Mouse (Mus musculus) neural tube, embryonic 10.5 days (tissue): Measurements from ENCODE around the gene Tgfbr1.

Source experiments
- DNase-seq: peaks from one replicate; pipeline ENCODE4 v3.0.0-alpha.2; 2017; ENCODE audit warnings: low spot score; ENCODE audit errors: extremely low spot score

The Tgfbr1 gene

DNA sequence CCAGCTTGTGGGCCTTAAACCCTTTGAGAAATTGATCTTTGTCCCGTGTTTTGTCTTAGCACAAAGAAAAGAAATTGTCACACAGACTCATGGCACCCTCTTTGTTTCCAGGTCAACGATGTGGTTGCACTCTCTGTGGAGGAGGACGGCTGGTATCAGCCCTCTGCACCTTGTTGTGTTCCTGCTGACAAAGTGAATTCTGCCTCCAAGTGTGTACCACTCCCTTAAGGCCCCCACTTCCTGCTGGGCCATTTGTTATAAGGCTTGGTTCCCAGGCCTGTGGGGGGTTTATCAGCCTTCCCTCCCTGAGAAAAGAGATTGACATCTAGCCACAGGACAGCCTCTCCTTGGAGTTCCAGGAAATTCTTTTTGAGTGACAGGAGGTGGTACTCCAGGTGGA, 69.2 kb downstream of the Tgfbr1 start:
- no peak for DNase-seq

- no peak for DNase-seq
Observed at GRCm38 (mm10) chr4:47422946-47423345, 69.9 kb downstream of the Tgfbr1 start.

- peak; percentile 37 for DNase-seq
Observed at GRCm38 (mm10) chr4:47424376-47424775, 71.4 kb downstream of the Tgfbr1 start.

DNA sequence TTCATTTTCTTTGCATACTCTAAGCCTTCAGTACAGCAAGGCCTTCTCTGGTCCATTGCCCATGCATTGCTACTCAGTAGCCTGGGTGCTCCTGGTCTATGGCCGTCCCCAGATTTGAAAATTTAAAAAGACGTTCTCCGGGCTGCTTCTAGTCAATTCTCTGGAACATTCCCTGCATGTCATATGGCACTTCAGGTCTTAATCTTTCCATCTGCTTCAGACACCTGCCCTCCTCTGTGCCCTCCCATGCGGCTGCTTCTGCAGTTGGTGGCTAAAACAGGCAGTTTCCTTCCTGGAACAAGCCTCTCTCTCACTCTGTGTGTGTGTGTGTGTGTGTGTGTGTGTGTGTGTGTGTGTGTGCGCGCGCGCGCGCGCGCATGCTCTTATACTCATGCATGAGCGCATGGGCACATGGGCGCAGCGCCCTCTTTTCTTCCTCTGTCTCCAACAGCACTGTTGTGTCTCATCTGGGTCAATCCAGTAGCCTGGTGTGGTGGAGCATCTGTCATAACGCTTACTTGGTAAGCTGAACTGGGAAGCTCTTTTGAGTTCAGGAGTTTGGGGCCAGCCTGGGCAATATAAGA, 72.3 kb downstream of the Tgfbr1 start:
- no peak for DNase-seq

GRCm38 (mm10) chr4:47427606-47428005, 74.6 kb downstream of the Tgfbr1 start:
- DNase-seq: no peak

GRCm38 (mm10) chr4:47430557-47430956, 77.5 kb downstream of the Tgfbr1 start:
- DNase-seq: no peak

DNA sequence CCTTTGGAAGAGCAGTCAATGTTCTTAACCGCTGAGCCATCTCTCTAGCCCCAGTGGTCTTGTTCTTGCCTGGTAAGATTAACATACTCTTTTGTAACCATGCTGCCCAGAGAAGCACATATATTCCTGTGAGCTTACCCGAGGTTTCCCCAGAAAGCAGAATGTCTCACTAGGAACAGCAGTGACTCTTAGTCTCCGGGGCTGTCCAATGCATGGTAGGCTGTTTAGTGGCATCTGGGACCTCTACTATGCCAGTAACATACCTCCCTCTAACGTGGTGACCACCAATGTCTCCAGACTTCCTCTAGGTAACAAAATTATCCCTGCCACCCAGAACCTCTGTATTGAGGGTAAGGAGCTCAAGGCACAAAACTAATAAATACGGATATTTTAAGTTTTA, 78.1 kb downstream of the Tgfbr1 start:
- no peak for DNase-seq

DNA sequence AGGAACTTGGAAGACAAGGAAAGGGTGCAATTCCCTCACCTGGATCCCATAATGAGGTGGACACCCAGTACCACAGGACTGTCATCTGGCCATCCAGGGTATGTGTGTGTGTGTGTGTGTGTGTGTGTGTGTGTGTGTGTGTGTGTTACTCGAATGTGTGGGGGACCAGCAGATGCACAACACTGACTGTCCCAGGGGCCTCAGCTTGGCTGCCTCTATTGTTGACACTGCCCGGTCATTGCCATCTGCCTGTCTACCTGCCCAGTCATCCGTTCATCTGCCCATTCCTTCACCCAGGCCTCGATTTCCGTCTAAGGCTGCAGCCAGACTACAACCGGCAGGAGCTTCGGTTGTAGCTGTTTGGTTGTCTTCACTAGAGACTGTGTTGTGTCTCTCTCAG, 79.7 kb downstream of the Tgfbr1 start:
- no peak for DNase-seq

- no peak for DNase-seq
Observed at GRCm38 (mm10) chr4:47435131-47435530, 82.1 kb downstream of the Tgfbr1 start.

DNA sequence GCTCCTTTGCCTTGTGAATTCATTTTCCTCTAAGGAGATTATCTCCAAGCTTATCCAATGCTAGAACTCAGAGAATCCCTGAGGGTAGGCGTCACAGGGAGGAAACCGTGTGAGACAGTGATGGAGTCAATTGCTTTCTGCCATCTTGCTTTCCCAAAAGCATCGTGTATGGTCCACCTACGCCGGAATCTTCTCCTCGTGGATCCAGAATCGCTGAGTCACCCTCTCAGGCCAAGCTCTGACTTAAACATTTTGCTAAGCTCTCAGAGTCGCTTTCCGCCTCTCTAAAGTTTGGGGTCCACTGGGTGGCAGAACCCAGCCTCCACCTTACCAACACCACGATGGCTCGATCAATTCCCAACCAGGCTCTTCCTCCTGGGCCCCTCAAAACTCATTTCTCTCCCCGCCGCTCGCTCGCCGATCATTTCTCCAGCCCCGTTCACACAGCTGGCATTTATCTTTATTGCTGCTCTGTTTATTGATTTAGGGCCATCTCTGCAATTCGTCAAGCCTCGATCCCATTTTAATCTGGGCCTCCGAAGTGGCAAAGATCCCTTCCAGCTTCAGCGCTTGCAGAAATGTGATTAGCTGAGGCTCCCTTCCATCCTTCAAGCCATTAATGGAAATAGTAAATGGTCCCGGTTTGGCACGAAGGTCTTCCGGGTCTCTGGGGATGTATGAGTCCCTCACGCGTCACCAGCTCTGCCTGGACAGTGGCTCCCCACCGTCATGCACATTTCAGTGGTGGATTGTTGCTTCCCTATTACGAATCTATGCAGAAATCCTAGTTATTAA, 82.7 kb downstream of the Tgfbr1 start:
- peak; percentile 14 for DNase-seq

- DNase-seq: peak; percentile 94
Observed at GRCm38 (mm10) chr4:47437365-47438340, 84.6 kb downstream of the Tgfbr1 start.

- DNase-seq: peak; percentile 12
Observed at GRCm38 (mm10) chr4:47438956-47439355, 85.9 kb downstream of the Tgfbr1 start.

- peak; percentile 10 for DNase-seq
Observed at GRCm38 (mm10) chr4:47440951-47441350, 87.9 kb downstream of the Tgfbr1 start.

DNA sequence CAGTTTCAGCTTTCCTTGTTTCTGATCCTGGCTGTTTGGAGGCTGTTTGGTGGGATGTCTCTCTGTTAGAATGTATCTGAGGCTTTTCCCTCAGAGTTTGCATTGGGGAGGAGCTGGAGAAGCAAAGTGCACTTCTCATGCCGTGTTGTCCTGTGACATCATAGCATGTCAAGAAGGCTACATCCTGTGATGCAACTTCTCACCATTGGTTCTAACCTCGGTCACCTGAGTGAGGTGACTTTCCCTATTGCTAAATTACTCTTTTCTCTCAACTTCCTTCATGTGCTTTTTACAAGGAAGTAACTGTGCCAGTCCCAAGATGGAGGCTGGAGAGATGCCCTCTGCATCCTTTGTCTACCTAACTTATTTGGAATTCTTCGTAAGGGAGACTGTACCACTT, 95.5 kb downstream of the Tgfbr1 start:
- no peak for DNase-seq

DNA sequence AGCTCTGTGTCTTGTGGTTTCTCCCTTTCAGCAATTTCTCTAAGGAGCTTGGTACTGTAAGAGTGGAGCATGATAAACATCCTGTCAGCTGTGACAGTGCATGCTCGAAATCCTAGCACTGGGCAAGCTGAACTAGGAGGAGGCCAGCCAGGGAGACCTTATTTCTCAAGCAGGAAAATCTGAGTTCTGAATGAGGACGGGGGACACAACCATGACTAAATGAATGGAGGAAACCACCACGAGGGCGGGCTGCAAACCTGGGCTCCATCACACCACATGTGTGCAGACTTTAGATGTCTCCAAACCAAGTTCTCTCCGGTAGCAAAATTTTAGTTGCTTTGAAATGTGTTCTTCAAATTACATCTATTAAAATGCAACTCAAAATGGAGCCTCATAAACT, 96.1 kb downstream of the Tgfbr1 start:
- no peak for DNase-seq

GRCm38 (mm10) chr4:47449586-47450522, 96.8 kb downstream of the Tgfbr1 start:
- no peak for DNase-seq
